Mouse (Mus musculus): ENCODE measurements around the gene Atp1b4. TPM values are rescaled to one million over a fixed set of nuclear protein-coding genes. Genes with fewer than 3 reads are reported as not detected.

Gene Atp1b4
- polyA plus RNA-seq, 1 experiment: not detected

Other genes starting within 250 kb of the Atp1b4 start
- not detected in 2 replicates for gene Rhox10, start 249.7 kb upstream of the Atp1b4 start, polyA plus RNA-seq (2012)
- not detected in 2 replicates for gene Rhox11, start 231.0 kb upstream of the Atp1b4 start, polyA plus RNA-seq (2012)
- gene Rhox12, start 205.3 kb upstream of the Atp1b4 start, polyA plus RNA-seq (2012): not detected in 2 replicates
- gene Rhox13, start 195.0 kb upstream of the Atp1b4 start, polyA plus RNA-seq (2012): not detected in 2 replicates
- 0.01 and 0.02 TPM in 2 replicates for gene Zbtb33, start 126.4 kb upstream of the Atp1b4 start, polyA plus RNA-seq (2012)
- gene Tmem255a, start 63.7 kb upstream of the Atp1b4 start, polyA plus RNA-seq (2012): not detected in 2 replicates
- 0.10 and 0.18 TPM in 2 replicates for gene Lamp2, start 140.3 kb downstream of the Atp1b4 start, polyA plus RNA-seq (2012)